Mouse (Mus musculus): ENCODE measurements around the gene Myo16. TPM values are rescaled to one million over a fixed set of nuclear protein-coding genes. Genes with fewer than 3 reads are reported as not detected.

Gene Myo16
- polyA plus RNA-seq, 1 experiment from 2014 or later: 0.17 TPM

DNA sequence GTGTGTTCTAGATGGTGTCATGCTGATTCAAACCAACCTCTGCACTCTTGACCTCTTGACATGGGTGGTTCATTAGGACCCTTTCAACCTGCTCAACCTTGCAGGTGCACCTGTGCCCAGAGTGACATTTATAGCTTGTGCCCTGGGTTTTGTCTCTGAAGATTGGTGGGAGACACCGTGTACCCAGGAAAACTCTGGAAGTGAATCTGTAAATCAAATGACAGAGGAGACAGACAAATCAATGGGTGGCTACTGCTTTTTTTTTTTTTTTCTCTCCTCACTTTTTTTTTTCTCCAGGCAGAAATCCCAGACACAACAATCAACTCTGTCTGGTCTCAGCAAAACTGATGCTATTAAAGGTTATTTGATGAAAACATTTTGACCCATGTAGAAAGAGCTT lies 329.2 kb downstream of the Myo16 start:
- 32% methylated on average over 1 of the region's 1 CpGs for WGBS
- ATAC-seq (ENCODE audit: insufficient number of reproducible peaks, low FRiP score, low TSS enrichment, low read depth): no peak
- H3K9ac ChIP-seq (ENCODE audit: low read length): no peak overlapping the region
- no peak for DNase-seq (ENCODE audit: low spot score)
- H3K27ac ChIP-seq (replicated peaks; ENCODE audit: low read depth, low read length): no peak overlapping the region
- H3K9me3 ChIP-seq (ENCODE audit: control insufficient read depth, low read length): no peaks in the 10 kb centered on the region
- no peaks in the 10 kb centered on the region for H3K36me3 ChIP-seq (ENCODE audit: control insufficient read depth, insufficient read depth, low read length)
- H3K4me3 ChIP-seq (ENCODE audit: low read depth, low read length): no peak overlapping the region
- no peaks in the 10 kb centered on the region for H3K4me1 ChIP-seq (ENCODE audit: control insufficient read depth, insufficient read depth, low read length)
- H3K27me3 ChIP-seq (ENCODE audit: control insufficient read depth, insufficient read depth, low read length): no peaks in the 10 kb centered on the region
- no peak overlapping the region for H3K4me2 ChIP-seq (ENCODE audit: low read depth, severe bottlenecking)

- H3K27me3 ChIP-seq (ENCODE audit: control insufficient read depth, insufficient read depth, low read length): no peaks in the 10 kb centered on the region
- no peaks in the 10 kb centered on the region for H3K36me3 ChIP-seq (ENCODE audit: control insufficient read depth, insufficient read depth, low read length)
- H3K9me3 ChIP-seq (ENCODE audit: control insufficient read depth, low read length): no peaks in the 10 kb centered on the region
- H3K27ac ChIP-seq (replicated peaks; ENCODE audit: low read depth, low read length): no peak overlapping the region
- WGBS: 78% methylated on average over 5 of the region's 5 CpGs
- DNase-seq (ENCODE audit: low spot score): no peak
- H3K4me3 ChIP-seq (ENCODE audit: low read depth, low read length): no peak overlapping the region
- H3K4me2 ChIP-seq (ENCODE audit: low read depth, severe bottlenecking): no peak overlapping the region
- no peaks in the 10 kb centered on the region for H3K4me1 ChIP-seq (ENCODE audit: control insufficient read depth, insufficient read depth, low read length)
- no peak for ATAC-seq (ENCODE audit: insufficient number of reproducible peaks, low FRiP score, low TSS enrichment, low read depth)
- no peak overlapping the region for H3K9ac ChIP-seq (ENCODE audit: low read length)
Measured at GRCm38 (mm10) chr8:10483841-10484240, 330.1 kb downstream of the Myo16 start.

- Histone ChIP-seq H3K4me2 (ENCODE audit: low read depth, severe bottlenecking) (no peak overlapping the region), H3K4me3 (ENCODE audit: low read depth, low read length) (no peak overlapping the region), H3K4me1 (ENCODE audit: control insufficient read depth, insufficient read depth, low read length) (no peaks in the 10 kb centered on the region), H3K9ac (ENCODE audit: low read length) (no peak overlapping the region), H3K9me3 (ENCODE audit: control insufficient read depth, low read length) (no peaks in the 10 kb centered on the region), H3K27me3 (ENCODE audit: control insufficient read depth, insufficient read depth, low read length) (no peaks in the 10 kb centered on the region), H3K27ac (replicated peaks; ENCODE audit: low read depth, low read length) (no peak overlapping the region), H3K36me3 (ENCODE audit: control insufficient read depth, insufficient read depth, low read length) (no peaks in the 10 kb centered on the region)
- WGBS: 92% methylated on average over 10 of the region's 10 CpGs
- ATAC-seq (ENCODE audit: insufficient number of reproducible peaks, low FRiP score, low TSS enrichment, low read depth) (no peak), DNase-seq (ENCODE audit: low spot score) (no peak)
Measured at GRCm38 (mm10) chr8:10489738-10490419, 336.2 kb downstream of the Myo16 start.

GRCm38 (mm10) chr8:10490420-10490784 lies 336.7 kb downstream of the Myo16 start:
- WGBS: 96% methylated on average over 2 of the region's 2 CpGs
- Histone ChIP-seq H3K4me2 (ENCODE audit: low read depth, severe bottlenecking) (no peak overlapping the region), H3K9ac (ENCODE audit: low read length) (no peak overlapping the region), H3K27ac (replicated peaks; ENCODE audit: low read depth, low read length) (no peak overlapping the region), H3K4me3 (ENCODE audit: low read depth, low read length) (no peak overlapping the region), H3K36me3 (ENCODE audit: control insufficient read depth, insufficient read depth, low read length) (no peaks in the 10 kb centered on the region), H3K27me3 (ENCODE audit: control insufficient read depth, insufficient read depth, low read length) (no peaks in the 10 kb centered on the region), H3K9me3 (ENCODE audit: control insufficient read depth, low read length) (no peaks in the 10 kb centered on the region), H3K4me1 (ENCODE audit: control insufficient read depth, insufficient read depth, low read length) (no peaks in the 10 kb centered on the region)
- ATAC-seq (ENCODE audit: insufficient number of reproducible peaks, low FRiP score, low TSS enrichment, low read depth): no peak
- no peak for DNase-seq (ENCODE audit: low spot score)

- WGBS: 81% methylated on average over 6 of the region's 6 CpGs
- Histone ChIP-seq H3K36me3 (ENCODE audit: control insufficient read depth, insufficient read depth, low read length) (no peaks in the 10 kb centered on the region), H3K9me3 (ENCODE audit: control insufficient read depth, low read length) (no peaks in the 10 kb centered on the region)
Measured at GRCm38 (mm10) chr8:10490874-10491273, 337.2 kb downstream of the Myo16 start.

GRCm38 (mm10) chr8:10499846-10500245 lies 346.1 kb downstream of the Myo16 start:
- Histone ChIP-seq H3K27ac (replicated peaks; ENCODE audit: low read depth, low read length) (no peak overlapping the region), H3K9ac (ENCODE audit: low read length) (no peak overlapping the region), H3K9me3 (ENCODE audit: control insufficient read depth, low read length) (no peaks in the 10 kb centered on the region), H3K27me3 (ENCODE audit: control insufficient read depth, insufficient read depth, low read length) (no peaks in the 10 kb centered on the region), H3K4me3 (ENCODE audit: low read depth, low read length) (no peak overlapping the region), H3K4me1 (ENCODE audit: control insufficient read depth, insufficient read depth, low read length) (no peaks in the 10 kb centered on the region), H3K36me3 (ENCODE audit: control insufficient read depth, insufficient read depth, low read length) (no peaks in the 10 kb centered on the region), H3K4me2 (ENCODE audit: low read depth, severe bottlenecking) (no peak overlapping the region)
- no peak for DNase-seq (ENCODE audit: low spot score)
- 24% methylated on average over 8 of the region's 8 CpGs for WGBS
- ATAC-seq (ENCODE audit: insufficient number of reproducible peaks, low FRiP score, low TSS enrichment, low read depth): no peak

More at GRCm38 (mm10) chr8:10490874-10491273, 337.2 kb downstream of the Myo16 start:
- no peak for DNase-seq (ENCODE audit: low spot score)
- Histone ChIP-seq H3K4me1 (ENCODE audit: control insufficient read depth, insufficient read depth, low read length) (no peaks in the 10 kb centered on the region), H3K27me3 (ENCODE audit: control insufficient read depth, insufficient read depth, low read length) (no peaks in the 10 kb centered on the region), H3K9ac (ENCODE audit: low read length) (no peak overlapping the region), H3K27ac (replicated peaks; ENCODE audit: low read depth, low read length) (no peak overlapping the region), H3K4me2 (ENCODE audit: low read depth, severe bottlenecking) (no peak overlapping the region), H3K4me3 (ENCODE audit: low read depth, low read length) (no peak overlapping the region)
- ATAC-seq (ENCODE audit: insufficient number of reproducible peaks, low FRiP score, low TSS enrichment, low read depth): no peak

GRCm38 (mm10) chr8:10500465-10500864 lies 346.8 kb downstream of the Myo16 start:
- Histone ChIP-seq H3K36me3 (ENCODE audit: control insufficient read depth, insufficient read depth, low read length) (no peaks in the 10 kb centered on the region), H3K4me3 (ENCODE audit: low read depth, low read length) (no peak overlapping the region), H3K9ac (ENCODE audit: low read length) (no peak overlapping the region), H3K27me3 (ENCODE audit: control insufficient read depth, insufficient read depth, low read length) (no peaks in the 10 kb centered on the region), H3K27ac (replicated peaks; ENCODE audit: low read depth, low read length) (no peak overlapping the region), H3K4me1 (ENCODE audit: control insufficient read depth, insufficient read depth, low read length) (no peaks in the 10 kb centered on the region), H3K9me3 (ENCODE audit: control insufficient read depth, low read length) (no peaks in the 10 kb centered on the region), H3K4me2 (ENCODE audit: low read depth, severe bottlenecking) (no peak overlapping the region)
- 85% methylated on average over 6 of the region's 6 CpGs for WGBS
- no peak for DNase-seq (ENCODE audit: low spot score)
- ATAC-seq (ENCODE audit: insufficient number of reproducible peaks, low FRiP score, low TSS enrichment, low read depth): no peak

GRCm38 (mm10) chr8:10501750-10502149 lies 348.0 kb downstream of the Myo16 start:
- no peak for ATAC-seq (ENCODE audit: insufficient number of reproducible peaks, low FRiP score, low TSS enrichment, low read depth)
- H3K4me1 ChIP-seq (ENCODE audit: control insufficient read depth, insufficient read depth, low read length): no peaks in the 10 kb centered on the region
- no peak for DNase-seq (ENCODE audit: low spot score)
- no peaks in the 10 kb centered on the region for H3K27me3 ChIP-seq (ENCODE audit: control insufficient read depth, insufficient read depth, low read length)
- H3K9me3 ChIP-seq (ENCODE audit: control insufficient read depth, low read length): no peaks in the 10 kb centered on the region
- H3K4me3 ChIP-seq (ENCODE audit: low read depth, low read length): no peak overlapping the region
- H3K4me2 ChIP-seq (ENCODE audit: low read depth, severe bottlenecking): no peak overlapping the region
- no peaks in the 10 kb centered on the region for H3K36me3 ChIP-seq (ENCODE audit: control insufficient read depth, insufficient read depth, low read length)
- H3K27ac ChIP-seq (replicated peaks; ENCODE audit: low read depth, low read length): no peak overlapping the region
- 91% methylated on average over 3 of the region's 3 CpGs for WGBS
- H3K9ac ChIP-seq (ENCODE audit: low read length): no peak overlapping the region

GRCm38 (mm10) chr8:10512105-10512504 lies 358.4 kb downstream of the Myo16 start:
- H3K4me1 ChIP-seq (ENCODE audit: control insufficient read depth, insufficient read depth, low read length): no peaks in the 10 kb centered on the region
- no peak overlapping the region for H3K4me2 ChIP-seq (ENCODE audit: low read depth, severe bottlenecking)
- ATAC-seq (ENCODE audit: insufficient number of reproducible peaks, low FRiP score, low TSS enrichment, low read depth) (no peak), DNase-seq (ENCODE audit: low spot score) (no peak)
- H3K27ac ChIP-seq (replicated peaks; ENCODE audit: low read depth, low read length): no peak overlapping the region
- H3K4me3 ChIP-seq (ENCODE audit: low read depth, low read length): no peak overlapping the region
- H3K9me3 ChIP-seq (ENCODE audit: control insufficient read depth, low read length): no peaks in the 10 kb centered on the region
- no peak overlapping the region for H3K9ac ChIP-seq (ENCODE audit: low read length)
- 83% methylated on average over 3 of the region's 3 CpGs for WGBS
- H3K36me3 ChIP-seq (ENCODE audit: control insufficient read depth, insufficient read depth, low read length): no peaks in the 10 kb centered on the region
- H3K27me3 ChIP-seq (ENCODE audit: control insufficient read depth, insufficient read depth, low read length): no peaks in the 10 kb centered on the region

All from limb, embryonic 11.5 days (tissue).